Mouse (Mus musculus): Measurements from ENCODE around the gene Kpna6. TPM values are rescaled to one million over a fixed set of nuclear protein-coding genes. Genes with fewer than 3 reads are reported as not detected.

The Kpna6 gene
- polyA plus RNA-seq, 1 experiment from 2014 or later, result 19.9 TPM

DNA sequence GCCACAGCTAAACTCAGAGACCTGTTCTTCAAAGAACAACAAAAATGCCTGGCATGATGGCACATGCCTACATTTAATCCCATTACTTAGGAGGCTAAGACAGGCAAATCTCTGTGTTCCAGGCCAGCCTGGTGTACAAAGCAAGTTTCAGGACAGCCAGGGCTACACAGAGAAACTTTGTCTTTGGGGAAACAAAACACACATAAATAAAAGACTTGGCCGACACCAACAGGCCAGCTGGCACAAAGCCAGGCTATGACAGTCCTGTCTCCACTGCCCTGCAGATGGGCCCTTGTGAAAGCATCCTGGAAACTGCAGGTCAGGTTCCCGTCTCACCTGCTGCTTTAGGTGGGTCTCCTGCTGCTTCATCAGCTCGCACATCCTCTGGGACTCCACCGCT lies 41.6 kb downstream of the Kpna6 start:
- Histone ChIP-seq H3K4me2 (replicated peaks; ENCODE audit: low read depth, low read length) (no peak overlapping the region), H3K27ac (ENCODE audit: low read length) (no peak overlapping the region), H3K4me1 (ENCODE audit: insufficient read depth, low read length) (peaks cover under 1% of the 10 kb centered on the region; the same call in 1 of the 2 replicates), H3K4me3 (ENCODE audit: low read length) (no peak overlapping the region), H3K36me3 (ENCODE audit: insufficient read depth, low read length) (peaks cover 94% of the 10 kb centered on the region), H3K9me3 (ENCODE audit: low read length) (no peaks in the 10 kb centered on the region), H3K9ac (replicated peaks; ENCODE audit: low read length) (no peak overlapping the region), H3K27me3 (ENCODE audit: insufficient read depth, low read length) (no peaks in the 10 kb centered on the region)
- no peak for ATAC-seq (ENCODE audit: low FRiP score, low TSS enrichment)
- WGBS, result 71% methylated on average over 4 of the region's 4 CpGs

DNA sequence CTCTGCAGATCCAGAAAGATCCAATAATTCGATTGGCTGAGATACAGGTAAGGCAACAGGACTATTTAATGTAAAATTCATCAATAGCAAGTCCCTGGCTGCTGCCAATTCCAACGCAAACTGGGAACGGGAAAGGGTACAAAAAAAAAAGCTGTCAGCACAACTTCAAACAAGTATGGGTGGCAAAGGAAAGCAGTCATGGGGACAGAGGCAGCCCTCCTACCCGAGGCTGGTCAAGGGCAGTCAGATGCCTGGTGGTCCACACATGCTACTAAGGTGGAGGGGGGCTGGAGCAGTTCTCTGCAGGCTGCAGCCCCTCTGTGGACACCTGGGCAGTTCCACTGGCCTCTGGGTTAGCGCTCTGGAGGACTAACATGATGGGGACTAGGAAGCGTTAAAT lies 46.5 kb downstream of the Kpna6 start:
- no peak overlapping the region for H3K4me2 ChIP-seq (replicated peaks; ENCODE audit: low read depth, low read length)
- no peaks in the 10 kb centered on the region for H3K27me3 ChIP-seq (ENCODE audit: insufficient read depth, low read length)
- WGBS, result 77% methylated on average over 6 of the region's 6 CpGs
- H3K9ac ChIP-seq (replicated peaks; ENCODE audit: low read length), result no peak overlapping the region
- H3K36me3 ChIP-seq (ENCODE audit: insufficient read depth, low read length), result peaks cover 51% of the 10 kb centered on the region
- H3K4me3 ChIP-seq (ENCODE audit: low read length), result no peak overlapping the region
- H3K27ac ChIP-seq (ENCODE audit: low read length), result no peak overlapping the region
- ATAC-seq (ENCODE audit: low FRiP score, low TSS enrichment), result no peak
- peaks cover 34% of the 10 kb centered on the region for H3K4me1 ChIP-seq (ENCODE audit: insufficient read depth, low read length)
- H3K9me3 ChIP-seq (ENCODE audit: low read length), result no peaks in the 10 kb centered on the region

DNA sequence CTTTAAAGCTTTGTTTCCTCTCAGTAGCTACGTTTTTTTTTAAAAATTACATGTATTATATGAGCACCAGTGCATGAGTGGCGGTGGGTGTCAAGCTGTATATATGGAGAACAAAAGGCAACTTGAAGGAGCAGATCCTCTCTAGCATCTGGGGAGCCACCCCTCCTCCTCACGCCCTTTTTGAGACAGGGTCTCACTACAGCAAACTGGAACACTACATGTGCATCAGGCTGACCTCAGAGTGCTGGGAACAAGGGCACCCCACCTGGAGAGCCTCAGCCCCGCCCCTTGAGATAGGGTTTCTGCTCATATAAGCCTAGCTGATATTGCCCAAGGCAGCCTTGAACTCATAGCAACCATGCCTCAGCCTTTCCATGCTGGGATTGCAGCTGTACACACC lies 47.1 kb downstream of the Kpna6 start:
- peaks cover 34% of the 10 kb centered on the region for H3K4me1 ChIP-seq (ENCODE audit: insufficient read depth, low read length)
- no peaks in the 10 kb centered on the region for H3K9me3 ChIP-seq (ENCODE audit: low read length)
- H3K9ac ChIP-seq (replicated peaks; ENCODE audit: low read length), result peak overlapping the region; percentile 90
- 48% methylated on average over 4 of the region's 4 CpGs for WGBS
- peaks cover 49% of the 10 kb centered on the region for H3K36me3 ChIP-seq (ENCODE audit: insufficient read depth, low read length)
- no peak overlapping the region for H3K4me3 ChIP-seq (ENCODE audit: low read length)
- no peak for ATAC-seq (ENCODE audit: low FRiP score, low TSS enrichment)
- peak overlapping the region; percentile 81 for H3K4me2 ChIP-seq (replicated peaks; ENCODE audit: low read depth, low read length)
- H3K27me3 ChIP-seq (ENCODE audit: insufficient read depth, low read length), result no peaks in the 10 kb centered on the region
- H3K27ac ChIP-seq (ENCODE audit: low read length), result peak overlapping the region; percentile 93; the same call in 1 of the 2 replicates

- H3K9ac ChIP-seq (replicated peaks; ENCODE audit: low read length), result peak overlapping the region; percentile 90
- H3K27me3 ChIP-seq (ENCODE audit: insufficient read depth, low read length), result no peaks in the 10 kb centered on the region
- ATAC-seq (ENCODE audit: low FRiP score, low TSS enrichment), result peak; percentile 24
- under 1% methylated on average over 6 of the region's 6 CpGs for WGBS
- H3K27ac ChIP-seq (ENCODE audit: low read length), result peak overlapping the region; percentile 93
- H3K4me2 ChIP-seq (replicated peaks; ENCODE audit: low read depth, low read length), result peak overlapping the region; percentile 81
- H3K4me3 ChIP-seq (ENCODE audit: low read length), result peak overlapping the region; percentile 82
- H3K4me1 ChIP-seq (ENCODE audit: insufficient read depth, low read length), result peaks cover 34% of the 10 kb centered on the region
- H3K9me3 ChIP-seq (ENCODE audit: low read length), result no peaks in the 10 kb centered on the region
- H3K36me3 ChIP-seq (ENCODE audit: insufficient read depth, low read length), result peaks cover 44% of the 10 kb centered on the region
Measured at GRCm38 (mm10) chr4:129625029-129625370, 47.6 kb downstream of the Kpna6 start.

GRCm38 (mm10) chr4:129624281-129625028 lies 48.1 kb downstream of the Kpna6 start:
- Histone ChIP-seq H3K4me3 (ENCODE audit: low read length) (peak overlapping the region; percentile 82), H3K9me3 (ENCODE audit: low read length) (no peaks in the 10 kb centered on the region), H3K27me3 (ENCODE audit: insufficient read depth, low read length) (no peaks in the 10 kb centered on the region), H3K4me2 (replicated peaks; ENCODE audit: low read depth, low read length) (peak overlapping the region; percentile 81), H3K4me1 (ENCODE audit: insufficient read depth, low read length) (peaks cover 34% of the 10 kb centered on the region), H3K36me3 (ENCODE audit: insufficient read depth, low read length) (peaks cover 39% of the 10 kb centered on the region), H3K9ac (replicated peaks; ENCODE audit: low read length) (peak overlapping the region; percentile 90), H3K27ac (ENCODE audit: low read length) (peak overlapping the region; percentile 93)
- ATAC-seq (ENCODE audit: low FRiP score, low TSS enrichment), result peak; percentile 93
- WGBS, result under 1% methylated on average over 18 of the region's 18 CpGs

GRCm38 (mm10) chr4:129623681-129624091 lies 48.9 kb downstream of the Kpna6 start, which contains the start of gene Ccdc28b:
Ccdc28b (minus strand) TSS chr4:129623947.
- Histone ChIP-seq H3K4me3 (ENCODE audit: low read length) (peak within 1 kb of the TSS; percentile 82), H3K9ac (replicated peaks; ENCODE audit: low read length) (peak within 1 kb of the TSS; percentile 90), H3K27me3 (ENCODE audit: insufficient read depth, low read length) (no peaks in the 10 kb centered on the region), H3K36me3 (ENCODE audit: insufficient read depth, low read length) (peaks cover 31% of the 10 kb centered on the region), H3K4me1 (ENCODE audit: insufficient read depth, low read length) (peaks cover 36% of the 10 kb centered on the region), H3K27ac (ENCODE audit: low read length) (peak within 1 kb of the TSS; percentile 93), H3K4me2 (replicated peaks; ENCODE audit: low read depth, low read length) (peak within 1 kb of the TSS; percentile 81), H3K9me3 (ENCODE audit: low read length) (no peaks in the 10 kb centered on the region)
- peak; percentile 36; the same call in 1 of the 2 replicates for ATAC-seq (ENCODE audit: low FRiP score, low TSS enrichment)
- WGBS, result under 1% methylated on average over 10 of the region's 10 CpGs

GRCm38 (mm10) chr4:129622803-129623535 lies 49.6 kb downstream of the Kpna6 start:
- no peak for ATAC-seq (ENCODE audit: low FRiP score, low TSS enrichment)
- peak overlapping the region; percentile 81 for H3K4me2 ChIP-seq (replicated peaks; ENCODE audit: low read depth, low read length)
- WGBS, result 17% methylated on average over 8 of the region's 8 CpGs
- peak overlapping the region; percentile 82 for H3K4me3 ChIP-seq (ENCODE audit: low read length)
- H3K27ac ChIP-seq (ENCODE audit: low read length), result peak overlapping the region; percentile 93
- no peaks in the 10 kb centered on the region for H3K9me3 ChIP-seq (ENCODE audit: low read length)
- H3K36me3 ChIP-seq (ENCODE audit: insufficient read depth, low read length), result peaks cover 24% of the 10 kb centered on the region
- H3K4me1 ChIP-seq (ENCODE audit: insufficient read depth, low read length), result peaks cover 41% of the 10 kb centered on the region
- peak overlapping the region; percentile 90 for H3K9ac ChIP-seq (replicated peaks; ENCODE audit: low read length)
- no peaks in the 10 kb centered on the region for H3K27me3 ChIP-seq (ENCODE audit: insufficient read depth, low read length)

GRCm38 (mm10) chr4:129622120-129622802 lies 50.3 kb downstream of the Kpna6 start:
- no peaks in the 10 kb centered on the region for H3K9me3 ChIP-seq (ENCODE audit: low read length)
- 0 out of 2 replicates have a peak overlapping the region, but pooled peaks have one; percentile 90 for H3K9ac ChIP-seq (replicated peaks; ENCODE audit: low read length)
- peak overlapping the region; percentile 70; the same call in 1 of the 2 replicates for H3K27ac ChIP-seq (ENCODE audit: low read length)
- H3K4me3 ChIP-seq (ENCODE audit: low read length), result no peak overlapping the region
- H3K4me2 ChIP-seq (replicated peaks; ENCODE audit: low read depth, low read length), result peak overlapping the region; percentile 81
- 82% methylated on average over 11 of the region's 11 CpGs for WGBS
- no peak for ATAC-seq (ENCODE audit: low FRiP score, low TSS enrichment)
- peaks cover 17% of the 10 kb centered on the region for H3K36me3 ChIP-seq (ENCODE audit: insufficient read depth, low read length)
- H3K27me3 ChIP-seq (ENCODE audit: insufficient read depth, low read length), result no peaks in the 10 kb centered on the region
- peaks cover 43% of the 10 kb centered on the region for H3K4me1 ChIP-seq (ENCODE audit: insufficient read depth, low read length)

DNA sequence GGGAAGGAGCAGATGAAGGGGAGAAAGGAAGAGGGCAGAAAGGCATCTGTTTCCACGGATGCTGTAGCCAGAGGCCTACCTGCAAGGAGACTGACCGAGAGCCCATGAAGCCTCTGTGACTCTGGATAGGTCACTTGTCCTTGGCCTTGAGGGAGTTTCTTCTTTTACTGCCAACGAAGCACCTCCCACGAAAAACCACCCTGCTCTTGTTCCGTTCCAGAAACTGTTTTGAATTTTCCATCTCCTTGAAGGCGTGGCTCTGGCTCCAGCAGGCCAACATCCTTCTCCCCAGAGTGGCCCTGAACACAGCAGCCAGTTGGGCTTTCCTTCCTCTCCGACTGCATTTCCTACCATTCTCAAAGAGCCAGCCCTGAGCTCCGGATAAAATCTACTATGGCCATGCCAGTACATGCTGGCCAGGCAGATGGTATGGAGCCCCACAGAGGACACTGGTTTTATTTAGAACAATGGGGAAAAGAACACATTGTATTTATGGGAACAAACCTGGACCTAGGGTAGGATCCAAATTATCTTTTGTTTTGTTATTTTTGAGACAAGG lies 51.2 kb downstream of the Kpna6 start:
- Histone ChIP-seq H3K27ac (ENCODE audit: low read length) (peak overlapping the region; percentile 70), H3K36me3 (ENCODE audit: insufficient read depth, low read length) (0 out of 2 replicates have a peak, but pooled peaks cover 9% of the 10 kb centered on the region), H3K9ac (replicated peaks; ENCODE audit: low read length) (no peak overlapping the region), H3K4me1 (ENCODE audit: insufficient read depth, low read length) (peaks cover 43% of the 10 kb centered on the region), H3K27me3 (ENCODE audit: insufficient read depth, low read length) (no peaks in the 10 kb centered on the region), H3K4me3 (ENCODE audit: low read length) (no peak overlapping the region), H3K9me3 (ENCODE audit: low read length) (no peaks in the 10 kb centered on the region), H3K4me2 (replicated peaks; ENCODE audit: low read depth, low read length) (peak overlapping the region; percentile 5; the same call in 1 of the 2 replicates)
- WGBS, result 63% methylated on average over 8 of the region's 8 CpGs
- ATAC-seq (ENCODE audit: low FRiP score, low TSS enrichment), result no peak
